Mouse (Mus musculus): ENCODE data around the gene Gm14151. TPM values are rescaled to one million over a fixed set of nuclear protein-coding genes. Genes with fewer than 3 reads are reported as not detected.
"Not testable (repeated sequence)": the region's sequence is repeated elsewhere in the genome, so short reads cannot be mapped to it uniquely, and the experiment has no call there.

Gene Gm14151
- not detected for total RNA-seq (2021)

- intact Hi-C loops (cut with DNase I); DNase-seq (ENCODE audit: low spot score): not testable (repeated sequence)
Measured at GRCm38 (mm10) chr2:151092250-151092649, at the start of gene Gm14151. Gene Gm14151, minus strand, starts transcription at chr2:151092350.

GRCm38 (mm10) chr2:151097945-151098344 is 5.8 kb upstream of the Gm14151 start, which contains the start of gene Gm14147:
Gene Gm14147, plus strand, starts transcription at chr2:151098245.
- DNase-seq (ENCODE audit: low spot score); intact Hi-C loops (cut with DNase I): not testable (repeated sequence)

- intact Hi-C loops (cut with DNase I): no loop called here
Measured at GRCm38 (mm10) chr2:151056637-151057036, 35.5 kb downstream of the Gm14151 start.

GRCm38 (mm10) chr2:151040411-151040810 is 51.7 kb downstream of the Gm14151 start:
- intact Hi-C loops (cut with DNase I): no loop called here
- DNase-seq (ENCODE audit: low spot score): no peak

More at GRCm38 (mm10) chr2:151056637-151057036, 35.5 kb downstream of the Gm14151 start:
- no peak for DNase-seq (ENCODE audit: low spot score)

GRCm38 (mm10) chr2:151039726-151040125 is 52.4 kb downstream of the Gm14151 start:
- intact Hi-C loops (cut with DNase I): no loop called here
- no peak for DNase-seq (ENCODE audit: low spot score)

- DNase-seq (ENCODE audit: low spot score): peak; percentile 90
- intact Hi-C loops (cut with DNase I): no loop called here
Measured at GRCm38 (mm10) chr2:151039232-151039695, 52.9 kb downstream of the Gm14151 start, which contains the start of the genes Ninl and Nanp. Gene Ninl, minus strand, starts transcription at chr2:151039382. Gene Nanp, minus strand, starts transcription at chr2:151039398.

- intact Hi-C loops (cut with DNase I): no loop called here
- DNase-seq (ENCODE audit: low spot score): no peak
Measured at GRCm38 (mm10) chr2:151038811-151039222, 53.3 kb downstream of the Gm14151 start.

GRCm38 (mm10) chr2:151037876-151038552 is 54.1 kb downstream of the Gm14151 start:
- intact Hi-C loops (cut with DNase I): no loop called here

GRCm38 (mm10) chr2:151037292-151037691 is 54.9 kb downstream of the Gm14151 start:
- intact Hi-C loops (cut with DNase I): no loop called here
- DNase-seq (ENCODE audit: low spot score): no peak

More at GRCm38 (mm10) chr2:151037876-151038552, 54.1 kb downstream of the Gm14151 start:
- DNase-seq (ENCODE audit: low spot score): no peak

Other genes with a start within 250 kb of the Gm14151 start
- 10 to 100 TPM; 42.5 to 44.5 TPM for gene Abhd12, start 187.6 kb downstream of the Gm14151 start, total RNA-seq (2021)
- gene Gins1, start 186.9 kb downstream of the Gm14151 start, total RNA-seq (2021): 1 to 10 TPM; 2.3 to 3.0 TPM
- gene Ninl, start 53.0 kb downstream of the Gm14151 start, total RNA-seq (2021): 1 to 10 TPM in 1 of 2 experiments, under 1 TPM in 1; 0.98 to 1.3 TPM
- gene Nanp, start 53.0 kb downstream of the Gm14151 start, total RNA-seq (2021): 1 to 10 TPM; 1.9 to 2.1 TPM
- gene Gm14147, start 5.9 kb upstream of the Gm14151 start, total RNA-seq (2021): not detected

Data from heart, postnatal 25 days (tissue).